Mouse (Mus musculus) left cerebral cortex, adult 18-20 months (tissue): ENCODE measurements around the gene Fam186b. TPM values are rescaled to one million over a fixed set of nuclear protein-coding genes. Genes with fewer than 3 reads are reported as not detected.
"Not testable (repeated sequence)": the region's sequence is repeated elsewhere in the genome, so short reads cannot be mapped to it uniquely, and the experiment has no call there.

Experiments used
- DNase-seq, 2 experiments: peaks; one replicate each; pipeline ENCODE4 v3.0.0; 2021 to 2022; ENCODE audit warnings: low spot score in 2 of 2, mixed read lengths in 1 of 2
- total RNA-seq, 2 experiments: library from RNA; stranded (reverse); gene quantifications; 2 replicates each; pipeline ENCODE4 v1.2.3; 2021

The Fam186b gene
- total RNA-seq, 2 experiments from 2014 or later = 1.5 to 1.8 TPM

- DNase-seq = no peak
These were observed 31.3 kb downstream of the Fam186b start for GRCm38 (mm10) chr15:99264363-99264762.

GRCm38 (mm10) chr15:99262702-99263101 is 33.0 kb downstream of the Fam186b start:
- no peak for DNase-seq

GRCm38 (mm10) chr15:99259730-99260252 is 35.9 kb downstream of the Fam186b start:
- peak; percentile 43 to 57 for DNase-seq

- no peak for DNase-seq
These were observed 36.4 kb downstream of the Fam186b start for GRCm38 (mm10) chr15:99259167-99259729.

- no peak for DNase-seq
These were observed 40.4 kb downstream of the Fam186b start for GRCm38 (mm10) chr15:99255241-99255749.

GRCm38 (mm10) chr15:99254477-99255005 is 41.1 kb downstream of the Fam186b start:
- DNase-seq = no peak

- DNase-seq = no peak
These were observed 41.9 kb downstream of the Fam186b start for GRCm38 (mm10) chr15:99253772-99254171.

- not testable (repeated sequence) for DNase-seq
These were observed 42.6 kb downstream of the Fam186b start for GRCm38 (mm10) chr15:99253175-99253479.

GRCm38 (mm10) chr15:99252381-99253174 is 43.1 kb downstream of the Fam186b start:
- DNase-seq = no peak

GRCm38 (mm10) chr15:99251626-99252380 is 43.9 kb downstream of the Fam186b start, which contains the start of gene Mcrs1:
Gene Mcrs1, minus strand, starts transcription at chr15:99251961.
- peak; percentile 96 to 97 for DNase-seq

GRCm38 (mm10) chr15:99251111-99251510 is 44.6 kb downstream of the Fam186b start:
- not testable (repeated sequence) for DNase-seq

GRCm38 (mm10) chr15:99249938-99250337 is 45.8 kb downstream of the Fam186b start:
- DNase-seq = no peak

GRCm38 (mm10) chr15:99248972-99249371 is 46.7 kb downstream of the Fam186b start:
- DNase-seq = peak; percentile 82 to 90

- not testable (repeated sequence) for DNase-seq
These were observed 49.0 kb downstream of the Fam186b start for GRCm38 (mm10) chr15:99246736-99247135.

GRCm38 (mm10) chr15:99242045-99242444 is 53.6 kb downstream of the Fam186b start:
- no peak for DNase-seq

- DNase-seq = no peak
These were observed 54.4 kb downstream of the Fam186b start for GRCm38 (mm10) chr15:99241249-99241648.

GRCm38 (mm10) chr15:99240129-99240528 is 55.6 kb downstream of the Fam186b start:
- no peak for DNase-seq

GRCm38 (mm10) chr15:99238006-99238405 is 57.7 kb downstream of the Fam186b start:
- DNase-seq = no peak

GRCm38 (mm10) chr15:99234326-99235010 is 61.2 kb downstream of the Fam186b start:
- no peak for DNase-seq

GRCm38 (mm10) chr15:99233719-99234118 is 62.0 kb downstream of the Fam186b start:
- DNase-seq = no peak

- DNase-seq = no peak
These were observed 63.7 kb downstream of the Fam186b start for GRCm38 (mm10) chr15:99231998-99232397.
